23 mouse cellular contexts compared by ENCODE assay signal in the genomic region with DNA sequence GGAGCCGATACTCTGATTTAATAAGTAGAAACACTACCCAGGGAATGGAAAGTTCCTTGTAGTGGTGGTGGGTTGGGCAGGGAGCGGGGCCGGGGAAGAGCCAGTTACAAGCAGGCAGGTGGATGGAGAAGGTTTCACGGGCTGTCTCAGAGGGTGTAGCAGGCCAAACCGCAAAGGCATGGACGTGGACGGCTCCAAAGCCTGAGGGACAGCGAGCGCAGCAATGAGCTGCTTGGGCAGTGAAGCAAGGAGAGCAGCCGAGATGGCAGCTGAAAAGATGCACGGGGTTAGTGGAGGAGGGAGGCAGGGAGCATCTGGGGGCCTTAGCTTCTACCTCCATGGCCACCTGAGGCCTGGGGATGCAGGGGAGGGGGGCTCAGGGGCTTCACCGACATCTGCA. TPM values are rescaled to one million over a fixed set of nuclear protein-coding genes. Genes with fewer than 3 reads are reported as not detected.
DNase-seq lines count a peak whose midpoint lies in the region; ATAC-seq and TF ChIP-seq lines count a peak whose summit lies in the region.
"Had no signal": no experiment of that assay in that cellular context is flagged by ENCODE, and none has a peak within 500 bp of the region (broad histone marks: within the 10 kb centered on the region; RNA-seq: fewer than 3 reads in every experiment).

No protein-coding gene starts in this region.

- H3K4me3 ChIP-seq in midbrain, embryonic 10.5 days, result no peak overlapping the region
- no peak overlapping the region for H3K4me3 ChIP-seq in midbrain, embryonic 13.5 days (replicated peaks)
- H3K4me3 ChIP-seq in G1E (ENCODE audit: low read depth, low read length), result 0 out of 2 replicates have a peak overlapping the region, but pooled peaks have one; percentile 1
- no peak overlapping the region for H3K4me3 ChIP-seq in hindbrain, embryonic 12.5 days
- H3K4me3 ChIP-seq: embryonic facial prominence, embryonic 15.5 days; gastrocnemius, adult 2 months; heart, embryonic 15.5 days; liver, embryonic 13.5 days; neural tube, embryonic 13.5 days had no signal

- no peaks in the 10 kb centered on the region for H3K36me3 ChIP-seq in midbrain, embryonic 10.5 days
- no peaks in the 10 kb centered on the region for H3K36me3 ChIP-seq in midbrain, embryonic 13.5 days
- H3K36me3 ChIP-seq in G1E (replicated peaks), result no peaks in the 10 kb centered on the region
- no peaks in the 10 kb centered on the region for H3K36me3 ChIP-seq in hindbrain, embryonic 12.5 days
- H3K36me3 ChIP-seq: embryonic facial prominence, embryonic 15.5 days; heart, embryonic 15.5 days; liver, embryonic 13.5 days; neural tube, embryonic 13.5 days had no signal

- no peak for DNase-seq in midbrain, embryonic 10.5 days (ENCODE audit: low spot score)
- DNase-seq in G1E (ENCODE audit: low spot score), result no peak
- DNase-seq in retina, embryonic 14.5 days (ENCODE audit: low spot score), result peak; percentile 22
- DNase-seq in left cerebral cortex, adult 8-10 months (ENCODE audit: low spot score in 2 of 2), result no peak
- no peak for DNase-seq in cerebellum, adult 11-12 months
- DNase-seq: adrenal gland, postnatal 14 days; cerebellum, adult 9-10 months; gastrocnemius, adult 2 months; heart, postnatal 36 days; kidney, adult 18-20 months; liver, embryonic 13.5 days; lung, adult 2 months; spleen, adult 18-20 months; thymus, postnatal 25 days had no signal

- no peaks in the 10 kb centered on the region for H3K9me3 ChIP-seq in midbrain, embryonic 10.5 days (replicated peaks)
- H3K9me3 ChIP-seq in midbrain, embryonic 13.5 days, result no peaks in the 10 kb centered on the region
- no peaks in the 10 kb centered on the region for H3K9me3 ChIP-seq in G1E (replicated peaks)
- no peaks in the 10 kb centered on the region for H3K9me3 ChIP-seq in hindbrain, embryonic 12.5 days (replicated peaks)
- H3K9me3 ChIP-seq: embryonic facial prominence, embryonic 15.5 days; heart, embryonic 15.5 days; liver, embryonic 13.5 days; neural tube, embryonic 13.5 days had no signal

- TF ChIP-seq CTCF in G1E (IDR thresholded peaks at IDR 0.05; ENCODE audit: low read depth, low read length), result no peak

- no peak for ATAC-seq in midbrain, embryonic 13.5 days
- no peak for ATAC-seq in G1E (ENCODE audit: extremely low read depth, insufficient number of reproducible peaks, low FRiP score, poor library complexity, severe bottlenecking)
- peak; percentile 56 for ATAC-seq in hindbrain, embryonic 12.5 days (ENCODE audit: low FRiP score)
- ATAC-seq: forebrain, embryonic 14.5 days; inflammation-experienced regulatory T-cells, adult 6 months had no signal

- H3K27ac ChIP-seq in midbrain, embryonic 10.5 days (replicated peaks), result 0 out of 2 replicates have a peak overlapping the region, but pooled peaks have one; percentile 9
- no peak overlapping the region for H3K27ac ChIP-seq in midbrain, embryonic 13.5 days
- H3K27ac ChIP-seq in hindbrain, embryonic 12.5 days, result no peak overlapping the region
- H3K27ac ChIP-seq: embryonic facial prominence, embryonic 15.5 days; gastrocnemius, adult 2 months; heart, embryonic 15.5 days; liver, embryonic 13.5 days; neural tube, embryonic 13.5 days had no signal

- no peak overlapping the region for H3K9ac ChIP-seq in midbrain, embryonic 13.5 days (replicated peaks)
- H3K9ac ChIP-seq in hindbrain, embryonic 12.5 days, result no peak overlapping the region
- H3K9ac ChIP-seq: embryonic facial prominence, embryonic 15.5 days; heart, embryonic 15.5 days; liver, embryonic 13.5 days; neural tube, embryonic 13.5 days had no signal

- WGBS in midbrain, embryonic 10.5 days, result 45% methylated on average over 12 of the region's 12 CpGs
- 40% methylated on average over 12 of the region's 12 CpGs for WGBS in midbrain, embryonic 13.5 days
- 49% methylated on average over 12 of the region's 12 CpGs for WGBS in hindbrain, embryonic 12.5 days

- peaks cover 8% of the 10 kb centered on the region for H3K4me1 ChIP-seq in midbrain, embryonic 10.5 days
- H3K4me1 ChIP-seq in midbrain, embryonic 13.5 days (replicated peaks), result peaks cover 7% of the 10 kb centered on the region
- H3K4me1 ChIP-seq in G1E (ENCODE audit: insufficient read depth, low read depth, low read length), result no peaks in the 10 kb centered on the region
- H3K4me1 ChIP-seq in hindbrain, embryonic 12.5 days, result peaks cover 8% of the 10 kb centered on the region; the same call in 1 of the 2 replicates
- H3K4me1 ChIP-seq: embryonic facial prominence, embryonic 15.5 days; heart, embryonic 15.5 days; liver, embryonic 13.5 days had no signal

- H3K4me2 ChIP-seq in midbrain, embryonic 13.5 days (replicated peaks), result no peak overlapping the region
- no peak overlapping the region for H3K4me2 ChIP-seq in hindbrain, embryonic 12.5 days (replicated peaks)
- H3K4me2 ChIP-seq: embryonic facial prominence, embryonic 15.5 days; heart, embryonic 15.5 days; liver, embryonic 13.5 days; neural tube, embryonic 13.5 days had no signal

- no peaks in the 10 kb centered on the region for H3K27me3 ChIP-seq in midbrain, embryonic 10.5 days (ENCODE audit: low read depth, poor library complexity, severe bottlenecking)
- no peaks in the 10 kb centered on the region; the same call in 1 of the 2 replicates for H3K27me3 ChIP-seq in midbrain, embryonic 13.5 days
- H3K27me3 ChIP-seq in G1E (ENCODE audit: insufficient read depth, low read length), result peaks cover 6% of the 10 kb centered on the region; the same call in 1 of the 2 replicates
- no peaks in the 10 kb centered on the region for H3K27me3 ChIP-seq in hindbrain, embryonic 12.5 days
- H3K27me3 ChIP-seq: embryonic facial prominence, embryonic 15.5 days; neural tube, embryonic 13.5 days had no signal

RNA-seq across cellular contexts. Expression of a gene that starts 40.3 kb away (rescaled TPM):
- 23.3 and 23.7 TPM in 2 replicates for polyA plus RNA-seq in midbrain, embryonic 10.5 days (2016; fragmentation: Nextera tagmentation; extraction: Ambion mirVana)
- 14.7 and 15.7 TPM in 2 replicates for polyA plus RNA-seq in midbrain, embryonic 13.5 days (2015; fragmentation: Nextera tagmentation; extraction: Ambion mirVana)
- total RNA-seq in G1E (2014; fragmentation: Nextera tagmentation) (27.0 and 46.5 TPM in 2 replicates), G1E (2017) (26.9 and 32.3 TPM in 2 replicates)
- 1.3 and 1.7 TPM in 2 replicates for polyA plus RNA-seq in G1E (2012)
- polyA plus RNA-seq in hindbrain, embryonic 12.5 days (2016; fragmentation: Nextera tagmentation; extraction: Ambion mirVana), result 19.9 and 23.3 TPM in 2 replicates
- total RNA-seq in left cerebral cortex, adult 8-10 months (2022), result 10 to 100 TPM; 23.9 to 35.7 (median 32.9) TPM

RNA-seq across cellular contexts. Expression of a gene that starts 46.7 kb away (rescaled TPM):
- 2.1 and 4.2 TPM in 2 replicates for polyA plus RNA-seq in midbrain, embryonic 10.5 days (2016; fragmentation: Nextera tagmentation; extraction: Ambion mirVana)
- 14.8 and 18.9 TPM in 2 replicates for polyA plus RNA-seq in midbrain, embryonic 13.5 days (2015; fragmentation: Nextera tagmentation; extraction: Ambion mirVana)
- total RNA-seq in G1E (2014; fragmentation: Nextera tagmentation) (not detected in 2 replicates), G1E (2017) (not detected in 2 replicates)
- polyA plus RNA-seq in G1E (2012), result not detected in 2 replicates
- 14.0 and 14.8 TPM in 2 replicates for polyA plus RNA-seq in hindbrain, embryonic 12.5 days (2016; fragmentation: Nextera tagmentation; extraction: Ambion mirVana)
- 10 to 100 TPM; 52.0 to 64.1 (median 55.9) TPM for total RNA-seq in left cerebral cortex, adult 8-10 months (2022)
- total RNA-seq: common myeloid progenitor, adult 5-6 weeks; heart, postnatal 36 days; megakaryocyte-erythroid progenitor cell, adult 5-6 weeks had no signal
- polyA plus RNA-seq: inflammation-experienced regulatory T-cells, adult 6 months had no signal
